Mouse (Mus musculus) bone marrow macrophage, adult 2 months (primary cell): ENCODE measurements around the gene Robo3. TPM values are rescaled to one million over a fixed set of nuclear protein-coding genes. Genes with fewer than 3 reads are reported as not detected.

ENCODE experiments used
- H3K27ac ChIP-seq: 2 replicates; pipeline ENCODE4 v1.5.1; 2012; ENCODE audit warnings: low read depth, low read length; ENCODE audit not compliant: insufficient read depth
- H3K4me1 ChIP-seq: 2 replicates; pipeline ENCODE4 v1.6.1; 2012; ENCODE audit warnings: low read length; ENCODE audit not compliant: control insufficient read depth, insufficient read depth
- H3K4me3 ChIP-seq: 2 replicates; pipeline ENCODE4 v1.5.1; 2012; ENCODE audit warnings: mild to moderate bottlenecking, low read length, moderate library complexity; ENCODE audit not compliant: insufficient read depth
- CTCF ChIP-seq: IDR thresholded peaks from 2 replicates; pipeline ENCODE4 v1.5.1; 2012; ENCODE audit warnings: low read depth, mild to moderate bottlenecking, low read length, moderate library complexity
- POLR2A ChIP-seq: IDR thresholded peaks from 2 replicates; pipeline ENCODE4 v1.6.1; 2012; ENCODE audit warnings: mild to moderate bottlenecking, low read depth, low read length, borderline replicate concordance
- polyA plus RNA-seq: library from polyadenylated mRNA; stranded (reverse); fragments of >200 nt; gene quantifications from 2 replicates; pipeline ENCODE4 v1.2.4, GENCODE M21; 2012; ENCODE audit not compliant: missing spikeins, insufficient read depth, insufficient read length

The Robo3 gene
- polyA plus RNA-seq, 1 experiment: not detected

DNA sequence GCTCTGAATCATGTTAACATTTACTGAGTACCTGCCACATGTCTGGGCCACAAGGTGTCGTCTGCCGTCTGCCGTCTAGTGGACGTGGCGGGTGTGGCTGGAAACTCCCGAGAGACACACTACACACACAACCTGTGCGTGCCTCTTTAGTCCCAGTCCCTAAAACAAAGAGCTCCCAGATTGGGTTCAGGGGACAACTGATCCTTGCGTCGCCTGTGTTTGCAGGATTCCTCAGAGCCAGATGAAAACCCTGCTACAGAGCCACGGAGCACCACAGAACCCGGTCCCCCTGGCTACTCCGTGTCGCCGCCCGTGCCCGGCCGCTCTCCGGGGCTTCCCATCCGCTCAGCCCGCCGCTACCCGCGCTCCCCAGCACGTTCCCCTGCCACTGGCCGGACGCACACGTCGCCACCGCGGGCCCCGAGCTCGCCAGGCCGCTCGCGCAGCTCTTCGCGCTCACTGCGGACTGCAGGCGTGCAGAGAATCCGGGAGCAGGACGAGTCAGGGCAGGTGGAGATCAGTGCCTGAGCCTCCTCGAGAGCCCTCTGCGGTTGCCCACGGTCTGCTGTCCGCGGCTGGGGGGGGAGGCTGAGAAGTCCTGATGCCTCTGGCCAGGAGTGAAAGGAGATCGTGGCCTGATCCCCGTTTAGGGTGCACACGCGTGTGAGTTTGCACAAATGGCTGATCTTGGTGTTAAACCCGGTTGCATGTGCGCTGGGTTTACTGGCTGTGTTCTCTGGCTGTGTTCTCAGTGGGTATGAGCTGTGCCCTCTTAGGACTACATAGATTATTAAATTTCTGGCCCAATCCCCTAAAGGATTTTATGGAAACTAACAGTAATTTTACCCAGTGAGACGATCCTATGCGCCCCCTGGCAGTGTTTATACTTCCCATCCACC, 48.5 kb downstream of the Robo3 start:
- peak overlapping the region; percentile 52 for H3K4me3 ChIP-seq

DNA sequence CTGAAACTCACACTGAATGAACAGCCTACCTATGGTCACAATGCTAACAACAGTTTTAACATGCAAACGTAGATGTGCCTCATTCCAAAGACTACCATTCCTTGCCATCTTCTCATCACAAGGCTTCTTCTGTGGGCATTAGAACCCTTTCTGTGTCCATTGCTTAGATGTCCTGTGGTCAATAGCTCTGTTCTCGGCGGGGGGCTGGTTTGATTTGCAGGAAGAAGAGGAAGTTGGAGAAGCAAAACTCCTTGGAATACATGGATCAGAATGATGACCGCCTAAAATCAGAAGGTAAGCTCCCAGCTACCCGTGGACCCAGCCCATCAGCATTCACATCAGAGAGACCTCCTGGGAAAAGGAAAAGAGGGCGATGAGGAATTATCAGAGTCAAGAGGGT, 49.9 kb downstream of the Robo3 start:
- TF ChIP-seq CTCF: no peak
- no peak for TF ChIP-seq POLR2A
- H3K27ac ChIP-seq: no peak overlapping the region

More for the DNA sequence above, 48.5 kb downstream of the Robo3 start:
- Histone ChIP-seq H3K27ac (no peak overlapping the region), H3K4me1 (no peaks in the 10 kb centered on the region)
- TF ChIP-seq CTCF (no peak), POLR2A (no peak)

DNA sequence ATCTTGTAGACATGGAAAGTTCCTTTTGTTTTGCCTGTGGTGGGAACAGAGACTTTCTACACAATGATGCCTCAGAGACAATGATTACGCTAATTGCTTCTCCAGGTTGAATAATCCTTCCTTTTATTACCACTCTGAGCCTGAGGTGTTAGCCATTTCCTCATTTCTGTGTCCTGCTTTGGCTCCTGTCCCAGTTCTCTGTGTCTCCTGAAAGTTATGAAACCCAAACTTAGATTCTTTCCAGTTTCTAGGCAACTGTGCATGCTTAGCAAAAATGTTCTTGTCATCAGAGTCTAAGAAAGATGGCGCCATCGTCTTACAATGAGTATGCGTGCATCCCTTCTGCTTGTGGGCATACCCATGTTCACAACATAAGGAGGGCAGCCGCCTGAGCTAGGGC, 57.3 kb downstream of the Robo3 start:
- H3K4me1 ChIP-seq: no peaks in the 10 kb centered on the region
- TF ChIP-seq POLR2A (no peak), CTCF (no peak)
- no peak overlapping the region for H3K27ac ChIP-seq
- H3K4me3 ChIP-seq: no peak overlapping the region

More for the DNA sequence above, 49.9 kb downstream of the Robo3 start:
- Histone ChIP-seq H3K4me1 (no peaks in the 10 kb centered on the region), H3K4me3 (no peak overlapping the region)

DNA sequence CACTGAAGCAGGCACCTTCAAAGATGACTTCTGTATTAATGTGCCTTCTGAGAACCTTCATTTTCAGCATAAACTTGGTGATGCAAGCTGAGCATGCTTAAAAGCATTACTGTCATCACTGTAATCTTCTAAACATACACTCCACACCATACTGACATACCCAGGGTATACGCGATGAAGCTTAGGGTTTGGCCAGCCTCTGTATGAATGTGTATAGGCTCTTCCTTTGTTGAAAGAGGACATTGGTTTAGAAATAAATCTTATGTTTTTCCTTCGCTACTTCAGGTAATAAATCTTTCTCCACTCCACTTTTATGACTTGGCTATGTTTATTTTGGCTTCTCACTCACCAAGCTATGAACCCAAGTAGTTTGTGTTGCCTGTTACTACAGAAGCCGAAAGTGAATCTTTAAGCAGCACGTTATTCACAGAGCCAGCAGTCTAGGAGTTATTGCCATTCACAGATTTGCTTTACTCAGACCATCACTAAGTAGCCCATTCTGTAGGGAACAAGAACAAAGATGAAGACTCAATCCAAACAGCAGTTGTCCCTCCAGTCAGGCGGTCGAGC, 61.7 kb downstream of the Robo3 start:
- Histone ChIP-seq H3K27ac (no peak overlapping the region), H3K4me1 (no peaks in the 10 kb centered on the region), H3K4me3 (no peak overlapping the region)
- no peak for TF ChIP-seq CTCF
- no peak for TF ChIP-seq POLR2A

DNA sequence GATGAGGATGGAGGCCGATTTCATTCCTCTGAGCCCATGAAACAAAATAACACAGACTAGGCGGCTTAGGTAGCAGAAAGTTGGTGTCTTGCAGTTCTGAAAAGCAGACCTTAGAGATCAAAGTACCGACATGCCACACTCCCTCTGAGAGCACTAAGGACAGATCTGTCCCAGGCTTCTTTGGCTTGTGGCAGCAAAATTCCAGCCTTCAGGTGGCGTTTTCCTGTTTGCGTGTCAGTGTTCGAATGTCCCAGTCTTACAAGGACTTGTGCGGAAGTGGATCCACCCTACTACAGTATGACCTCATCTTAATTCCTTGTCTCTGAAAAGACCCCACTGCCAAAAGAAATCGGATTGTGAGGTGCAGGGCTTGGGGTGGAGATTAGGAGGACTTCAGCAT, 64.2 kb downstream of the Robo3 start:
- no peak for TF ChIP-seq POLR2A
- no peak for TF ChIP-seq CTCF
- Histone ChIP-seq H3K4me3 (no peak overlapping the region), H3K4me1 (no peaks in the 10 kb centered on the region), H3K27ac (no peak overlapping the region)

DNA sequence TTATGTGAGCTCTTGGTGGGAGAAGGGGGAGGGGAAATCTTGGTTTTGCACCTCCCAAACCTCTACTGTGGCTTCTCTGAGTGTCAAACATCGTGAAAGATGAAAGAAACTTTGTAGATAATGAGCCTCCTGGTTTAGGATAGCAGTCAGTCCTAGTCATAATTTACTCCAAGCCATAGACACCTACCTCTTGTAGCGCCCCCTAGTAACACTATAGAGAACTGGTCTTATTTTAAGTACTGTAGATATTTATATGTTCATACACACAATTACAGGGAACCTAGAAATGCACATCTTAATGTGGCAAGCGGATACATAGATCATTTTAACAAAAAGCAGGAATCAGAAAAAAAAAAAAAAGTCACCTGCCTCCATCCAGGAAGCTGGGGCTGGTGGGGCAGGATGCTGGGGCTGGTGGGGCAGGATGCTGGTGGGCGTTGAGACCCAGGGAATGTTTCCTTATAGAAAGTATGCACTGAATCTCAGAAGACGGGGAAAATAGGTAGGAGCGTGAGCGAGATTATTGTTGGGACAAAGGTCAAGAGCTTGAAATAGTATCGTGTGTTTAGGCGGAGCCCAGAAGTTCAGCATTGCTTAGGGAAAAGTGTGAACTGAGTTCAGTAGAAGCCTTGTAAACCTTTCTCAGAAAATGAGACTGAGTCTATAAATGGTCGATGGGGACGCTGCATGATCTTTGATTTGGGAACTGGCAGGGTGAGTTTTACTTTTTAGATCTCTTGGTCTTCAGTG, 64.8 kb downstream of the Robo3 start:
- H3K4me1 ChIP-seq: no peaks in the 10 kb centered on the region
- no peak for TF ChIP-seq CTCF
- no peak for TF ChIP-seq POLR2A
- H3K4me3 ChIP-seq: no peak overlapping the region
- no peak overlapping the region for H3K27ac ChIP-seq

DNA sequence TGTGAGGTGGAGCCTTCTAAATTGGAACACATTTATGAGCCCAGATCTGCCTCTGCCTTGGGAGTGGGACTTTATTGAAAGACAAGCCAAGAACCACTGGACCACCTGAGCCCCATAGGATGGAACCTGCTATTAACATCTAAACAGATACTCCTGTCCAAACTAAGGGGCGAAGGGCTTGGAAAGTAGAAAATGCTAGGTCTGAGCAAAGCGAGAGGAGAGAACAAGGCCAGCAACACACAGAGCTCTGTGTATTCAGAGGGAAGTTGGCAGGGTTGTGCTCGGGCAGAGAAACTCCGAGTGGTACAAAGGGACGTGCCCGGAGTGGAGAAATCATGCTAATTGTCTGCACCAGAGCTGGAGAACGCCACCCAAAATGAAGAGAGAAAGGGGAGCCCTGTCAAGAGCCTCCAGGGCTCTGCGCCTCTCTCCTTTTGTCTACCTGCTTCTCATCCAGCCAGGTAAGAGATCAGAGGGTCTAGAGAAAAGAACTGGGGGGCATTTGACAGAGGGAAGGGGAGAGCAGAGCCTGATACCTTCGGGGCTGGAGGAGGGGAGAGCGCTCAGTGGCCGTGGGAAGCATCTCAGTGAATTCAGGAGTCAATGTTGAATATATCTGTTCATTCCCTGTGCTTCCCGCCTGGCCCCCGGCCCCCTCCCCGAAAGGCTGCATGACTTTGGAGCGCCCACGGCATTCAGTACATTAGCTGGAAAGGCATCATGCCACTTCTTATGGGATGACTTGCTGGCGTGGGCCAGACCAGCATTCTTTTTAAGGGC, 65.6 kb downstream of the Robo3 start, which contains the start of gene Hepacam:
Gene Hepacam, plus strand, starts transcription at position 51 of the 780 bp plus-strand sequence.
- Histone ChIP-seq H3K4me3 (no peak within 1 kb of the TSS), H3K4me1 (no peaks in the 10 kb centered on the region), H3K27ac (no peak within 1 kb of the TSS)
- TF ChIP-seq POLR2A (no peak), CTCF (no peak)

DNA sequence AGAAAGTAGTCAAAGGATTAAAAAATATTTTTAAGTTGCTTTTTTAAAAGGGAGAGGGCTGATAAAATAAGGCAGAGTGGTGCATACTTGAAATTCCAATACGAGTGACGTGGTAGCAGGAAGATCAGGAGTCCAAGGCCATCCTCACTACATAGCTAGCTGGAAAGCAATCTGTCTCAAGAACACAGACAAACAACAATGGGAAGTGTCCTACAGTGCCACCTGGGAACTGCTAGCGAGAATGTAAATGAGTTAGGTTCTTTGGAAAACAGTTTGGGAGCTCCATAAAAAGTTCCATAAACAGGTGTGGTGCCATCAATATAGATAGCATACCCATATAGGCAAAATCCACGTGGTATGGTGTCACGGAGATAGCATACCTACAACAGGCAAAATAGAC, 67.3 kb downstream of the Robo3 start:
- Histone ChIP-seq H3K4me1 (no peaks in the 10 kb centered on the region), H3K4me3 (no peak overlapping the region), H3K27ac (no peak overlapping the region)
- TF ChIP-seq POLR2A: no peak
- no peak for TF ChIP-seq CTCF

Other genes starting within 250 kb of the Robo3 start
- gene Tmem218, start 225.0 kb downstream of the Robo3 start, polyA plus RNA-seq: 4.7 and 5.9 TPM in 2 replicates
- gene Slc37a2, start 177.5 kb downstream of the Robo3 start, polyA plus RNA-seq: 167 and 186 TPM in 2 replicates
- 1.9 TPM in 2 replicates for gene Ccdc15, start 84.8 kb downstream of the Robo3 start, polyA plus RNA-seq
- not detected in 2 replicates for gene Hepacam, start 65.9 kb downstream of the Robo3 start, polyA plus RNA-seq
- 0.12 TPM in 1 of 2 replicates, not detected in the other for gene Robo4, start 31.3 kb downstream of the Robo3 start, polyA plus RNA-seq
- 23.5 and 27.3 TPM in 2 replicates for gene Msantd2, start 56.1 kb upstream of the Robo3 start, polyA plus RNA-seq
- 0.97 TPM in 1 of 2 replicates, not detected in the other for gene Esam, start 94.8 kb upstream of the Robo3 start, polyA plus RNA-seq
- not detected in 2 replicates for gene Vsig2, start 106.0 kb upstream of the Robo3 start, polyA plus RNA-seq
- gene Nrgn, start 119.7 kb upstream of the Robo3 start, polyA plus RNA-seq: not detected in 2 replicates
- gene Siae, start 122.5 kb upstream of the Robo3 start, polyA plus RNA-seq: 28.8 and 31.5 TPM in 2 replicates
- gene Spa17, start 180.5 kb upstream of the Robo3 start, polyA plus RNA-seq: 1.3 and 1.6 TPM in 2 replicates
- gene Tbrg1, start 224.1 kb upstream of the Robo3 start, polyA plus RNA-seq: 36.4 and 36.5 TPM in 2 replicates
- not detected in 2 replicates for gene Panx3, start 236.0 kb upstream of the Robo3 start, polyA plus RNA-seq